Comparison of ENCODE assay signal across 9 mouse cellular contexts in genomic region chr7:38174321-38175148, GRCm38 (mm10). TPM values are rescaled to one million over a fixed set of nuclear protein-coding genes. Genes with fewer than 3 reads are reported as not detected.
DNase-seq lines count a peak whose midpoint lies in the region; ATAC-seq and TF ChIP-seq lines count a peak whose summit lies in the region.
"Had no signal": no experiment of that assay in that cellular context is flagged by ENCODE, and none has a peak within 500 bp of the region (broad histone marks: within the 10 kb centered on the region; RNA-seq: fewer than 3 reads in every experiment).

No protein-coding gene starts in this region.

- no peak for DNase-seq in heart, adult 9 months (ENCODE audit: low spot score in 2 of 2)
- peak; percentile 86 for DNase-seq in brain, embryonic 14.5 days (ENCODE audit: low read depth)
- peak; percentile 15 to 38 for DNase-seq in frontal cortex, postnatal 25 days (ENCODE audit: low spot score in 2 of 2)
- DNase-seq in left cerebral cortex, adult 8-10 months (ENCODE audit: low spot score in 2 of 2): peak; percentile 28 to 55
- peak; percentile 81 for DNase-seq in midbrain, embryonic 14.5 days
- DNase-seq in testis, postnatal 10 days (ENCODE audit: low spot score): peak; percentile 44
- no peak for DNase-seq in gastrocnemius, postnatal 25 days

- peak; percentile 33; the same call in 1 of the 2 replicates for TF ChIP-seq POLR2A in brain, embryonic 14.5 days (IDR thresholded peaks at IDR 0.05; ENCODE audit: borderline replicate concordance, extremely low read depth, insufficient read depth, insufficient read length, poor library complexity, severe bottlenecking)

- 13% methylated on average over 31 of the region's 31 CpGs for WGBS in heart, embryonic 12.5 days
- 7% methylated on average over 31 of the region's 31 CpGs for WGBS in midbrain, embryonic 14.5 days

- peak overlapping the region; percentile 60 for H3K9ac ChIP-seq in heart, embryonic 12.5 days
- H3K9ac ChIP-seq in midbrain, embryonic 14.5 days (replicated peaks; ENCODE audit: low read length): peak overlapping the region; percentile 63

- no peak; the same call in 1 of the 2 replicates for ATAC-seq in heart, embryonic 12.5 days (ENCODE audit: insufficient number of reproducible peaks, low FRiP score)
- ATAC-seq in midbrain, embryonic 14.5 days (ENCODE audit: low FRiP score, low TSS enrichment): peak; percentile 80
- ATAC-seq: Patski had no signal

- H3K27me3 ChIP-seq in heart, embryonic 12.5 days (replicated peaks): peaks cover 29% of the 10 kb centered on the region
- H3K27me3 ChIP-seq in midbrain, embryonic 14.5 days (ENCODE audit: control insufficient read depth, insufficient read depth, low read length): no peaks in the 10 kb centered on the region

- H3K27ac ChIP-seq in heart, embryonic 12.5 days (ENCODE audit: poor library complexity, severe bottlenecking): no peak overlapping the region
- H3K27ac ChIP-seq in midbrain, embryonic 14.5 days (replicated peaks; ENCODE audit: low read depth, low read length): peak overlapping the region; percentile 81

- peak; percentile 31; the same call in 1 of the 2 replicates for TF ChIP-seq CTCF in brain, embryonic 14.5 days (IDR thresholded peaks at IDR 0.05; ENCODE audit: borderline replicate concordance, extremely low read depth, insufficient read depth, insufficient read length)

- no peaks in the 10 kb centered on the region for H3K36me3 ChIP-seq in heart, embryonic 12.5 days
- no peaks in the 10 kb centered on the region for H3K36me3 ChIP-seq in midbrain, embryonic 14.5 days (ENCODE audit: control insufficient read depth, insufficient read depth, low read length)

- H3K4me1 ChIP-seq in heart, embryonic 12.5 days (replicated peaks): peaks cover 11% of the 10 kb centered on the region
- H3K4me1 ChIP-seq in midbrain, embryonic 14.5 days (ENCODE audit: control insufficient read depth, insufficient read depth, low read length): peaks cover 13% of the 10 kb centered on the region

- peak overlapping the region; percentile 44 for H3K4me3 ChIP-seq in heart, embryonic 12.5 days
- H3K4me3 ChIP-seq in midbrain, embryonic 14.5 days (replicated peaks; ENCODE audit: low read depth, low read length): peak overlapping the region; percentile 25; the same call in 1 of the 2 replicates

- no peaks in the 10 kb centered on the region for H3K9me3 ChIP-seq in heart, embryonic 12.5 days (replicated peaks)
- H3K9me3 ChIP-seq in midbrain, embryonic 14.5 days (ENCODE audit: control insufficient read depth, low read length): no peaks in the 10 kb centered on the region

- H3K4me2 ChIP-seq in heart, embryonic 12.5 days: peak overlapping the region; percentile 75
- H3K4me2 ChIP-seq in midbrain, embryonic 14.5 days (ENCODE audit: low read length): peak overlapping the region; percentile 59

RNA-seq across cellular contexts. Expression of gene 1600014C10Rik, which starts 8.5 kb away (rescaled TPM):
- polyA plus RNA-seq in heart, embryonic 12.5 days (2016; fragmentation: Nextera tagmentation; extraction: Ambion mirVana): 13.5 and 14.1 TPM in 2 replicates
- 15.7 and 21.7 TPM in 2 replicates for polyA plus RNA-seq in brain, embryonic 14.5 days (2012; rRNA removed)
- total RNA-seq in left cerebral cortex, adult 8-10 months (2022): 10 to 100 TPM; 23.0 to 27.9 (median 25.2) TPM
- polyA plus RNA-seq in midbrain, embryonic 14.5 days (2014; fragmentation: Nextera tagmentation; extraction: Ambion mirVana): 24.9 and 31.2 TPM in 2 replicates
- 10 to 100 TPM; 21.2 to 23.0 TPM for total RNA-seq in gastrocnemius, postnatal 25 days (2021)

RNA-seq across cellular contexts. Expression of gene Plekhf1, which starts 53.3 kb away (rescaled TPM):
- polyA plus RNA-seq in heart, embryonic 12.5 days (2016; fragmentation: Nextera tagmentation; extraction: Ambion mirVana): 1.7 TPM in 2 replicates
- polyA plus RNA-seq in brain, embryonic 14.5 days (2012; rRNA removed): 0.41 and 0.58 TPM in 2 replicates
- 1 to 10 TPM; 1.7 to 3.3 (median 2.6) TPM for total RNA-seq in left cerebral cortex, adult 8-10 months (2022)
- 0.22 and 0.37 TPM in 2 replicates for polyA plus RNA-seq in midbrain, embryonic 14.5 days (2014; fragmentation: Nextera tagmentation; extraction: Ambion mirVana)
- total RNA-seq in gastrocnemius, postnatal 25 days (2021): 1 to 10 TPM; 5.0 to 7.5 TPM

Comparison
In these comparisons a context has a peak if more than half of its experiments do, and no peak if none do; other contexts are left out.
1. DNase-seq: peak in brain, embryonic 14.5 days (single experiment), frontal cortex, postnatal 25 days (2 of 2), left cerebral cortex, adult 8-10 months (2 of 2), midbrain, embryonic 14.5 days (single experiment) and testis, postnatal 10 days (single experiment); none in heart, adult 9 months (0 of 2) and gastrocnemius, postnatal 25 days (single experiment).